Mouse (Mus musculus): ENCODE measurements around the gene Zfp983. TPM values are rescaled to one million over a fixed set of nuclear protein-coding genes. Genes with fewer than 3 reads are reported as not detected.
"Not testable (repeated sequence)": the region's sequence is repeated elsewhere in the genome, so short reads cannot be mapped to it uniquely, and the experiment has no call there.

Zfp983 gene
- total RNA-seq (2014; fragmentation: Nextera tagmentation) (1.7 and 2.1 TPM in 2 replicates), total RNA-seq (2017) (2.7 and 3.9 TPM in 2 replicates)

GRCm38 (mm10) chr17:21650364-21650907, at the start of gene Zfp983:
Gene Zfp983 (plus strand): TSS chr17:21650624.
- ATAC-seq (replicated peaks; ENCODE audit: poor library complexity, severe bottlenecking): peak; percentile 97

- no peak for ATAC-seq (replicated peaks; ENCODE audit: poor library complexity, severe bottlenecking)
Measured at GRCm38 (mm10) chr17:21616356-21616755, 34.1 kb upstream of the Zfp983 start.

DNA sequence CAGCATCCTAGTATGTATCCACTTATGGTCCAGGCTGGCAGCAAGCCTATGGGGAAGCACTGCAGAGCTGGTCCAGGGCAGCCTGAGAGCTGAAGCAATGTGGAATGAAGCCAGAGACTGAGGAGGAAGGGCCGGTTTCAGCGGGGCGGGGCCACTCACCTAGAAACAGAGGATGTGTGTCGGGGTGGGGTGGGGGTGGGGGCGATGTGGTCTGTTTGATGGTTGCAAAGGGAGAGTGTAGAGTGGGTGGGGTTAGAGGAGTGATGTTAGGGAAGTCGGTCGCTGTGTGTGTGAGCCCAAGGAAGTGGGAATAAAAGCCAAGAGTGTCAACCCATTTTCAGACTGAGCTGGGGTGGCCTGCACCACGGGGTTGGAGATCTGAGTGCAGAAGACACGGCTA, 33.1 kb upstream of the Zfp983 start:
- ATAC-seq (replicated peaks; ENCODE audit: poor library complexity, severe bottlenecking): peak; percentile 85

- ATAC-seq (replicated peaks; ENCODE audit: poor library complexity, severe bottlenecking): no peak
Measured at GRCm38 (mm10) chr17:21623647-21624046, 26.8 kb upstream of the Zfp983 start.

DNA sequence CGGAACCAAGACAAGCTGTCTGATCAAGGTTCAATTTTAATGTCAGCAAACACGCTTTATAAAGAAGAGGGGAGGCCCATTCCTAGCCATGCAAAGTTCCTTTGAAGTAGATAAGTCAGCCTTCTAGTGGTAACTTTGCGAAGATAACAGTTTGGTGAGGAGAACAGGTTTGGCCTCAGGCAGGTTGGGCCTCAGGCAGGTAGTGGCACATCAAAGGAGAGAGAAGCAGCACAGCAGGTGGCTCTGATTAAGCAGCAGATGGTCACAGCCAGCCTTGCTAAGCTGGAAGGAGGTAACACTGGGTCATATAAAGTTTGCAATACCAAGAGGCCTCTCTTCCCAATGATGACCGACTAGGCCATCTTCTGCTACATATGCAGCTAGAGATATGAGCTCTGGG, 14.7 kb upstream of the Zfp983 start:
- not testable (repeated sequence) for ATAC-seq (replicated peaks; ENCODE audit: poor library complexity, severe bottlenecking)

- no peak for ATAC-seq (replicated peaks; ENCODE audit: poor library complexity, severe bottlenecking)
Measured at GRCm38 (mm10) chr17:21648791-21649190, 1.6 kb upstream of the Zfp983 start.

DNA sequence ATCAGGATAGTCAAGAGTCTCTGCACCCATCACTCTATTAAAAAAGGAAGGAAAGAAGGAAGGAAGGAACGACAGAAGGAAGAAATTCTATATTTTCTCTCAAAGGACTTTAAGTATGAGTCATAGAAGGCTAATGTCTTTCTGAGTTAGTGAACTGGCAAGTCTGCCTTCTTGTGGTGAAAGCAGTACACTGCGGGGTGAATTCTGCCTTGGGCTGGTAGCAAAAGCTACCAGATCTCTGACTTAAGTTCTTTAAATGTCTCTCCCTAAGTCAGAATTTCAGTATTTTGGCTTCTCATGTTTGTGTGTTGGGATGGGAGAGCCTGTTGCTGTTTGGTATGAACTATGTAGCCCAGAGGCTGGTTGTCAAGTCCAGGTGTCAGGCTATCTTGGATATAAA, 488 bp upstream of the Zfp983 start:
- peak; percentile 59 for ATAC-seq (replicated peaks; ENCODE audit: poor library complexity, severe bottlenecking)

DNA sequence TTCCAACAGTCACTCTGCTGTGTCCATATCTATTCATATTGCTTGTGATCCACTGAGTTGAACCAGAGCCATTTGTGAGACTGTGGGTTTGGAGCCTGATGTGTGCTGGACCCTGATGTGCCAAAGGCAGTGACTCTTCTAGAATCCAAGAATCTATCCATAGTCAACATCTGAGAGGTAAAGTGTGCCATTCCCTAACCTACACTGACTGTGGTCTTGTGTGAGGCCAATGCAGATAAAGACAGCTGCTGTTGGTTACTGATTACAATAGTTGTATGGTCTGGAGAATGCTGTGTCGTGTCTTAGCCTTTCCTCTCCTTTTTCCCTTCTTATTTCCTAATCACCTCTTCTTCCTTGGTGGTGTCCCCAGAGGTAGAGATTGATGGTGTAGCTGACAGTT, 28.4 kb downstream of the Zfp983 start:
- peak; percentile 1; the same call in 1 of the 2 replicates for ATAC-seq (replicated peaks; ENCODE audit: poor library complexity, severe bottlenecking)

- peak; percentile 96 for ATAC-seq (replicated peaks; ENCODE audit: poor library complexity, severe bottlenecking)
Measured at GRCm38 (mm10) chr17:21679273-21680018, 29.0 kb downstream of the Zfp983 start.

- ATAC-seq (replicated peaks; ENCODE audit: poor library complexity, severe bottlenecking): peak; percentile 78
Measured at GRCm38 (mm10) chr17:21680019-21680376, 29.6 kb downstream of the Zfp983 start.

GRCm38 (mm10) chr17:21691560-21691959, 41.1 kb downstream of the Zfp983 start, which contains the start of gene Gm10226:
Gene Gm10226 (plus strand): TSS chr17:21691860.
- no peak for ATAC-seq (replicated peaks; ENCODE audit: poor library complexity, severe bottlenecking)

- no peak for ATAC-seq (replicated peaks; ENCODE audit: poor library complexity, severe bottlenecking)
Measured at GRCm38 (mm10) chr17:21693342-21693741, 42.9 kb downstream of the Zfp983 start.

- ATAC-seq (replicated peaks; ENCODE audit: poor library complexity, severe bottlenecking): no peak
Measured at GRCm38 (mm10) chr17:21696073-21696472, 45.6 kb downstream of the Zfp983 start.

GRCm38 (mm10) chr17:21702281-21703240, 52.1 kb downstream of the Zfp983 start:
- ATAC-seq (replicated peaks; ENCODE audit: poor library complexity, severe bottlenecking): peak; percentile 47

- ATAC-seq (replicated peaks; ENCODE audit: poor library complexity, severe bottlenecking): peak; percentile 78
Measured at GRCm38 (mm10) chr17:21703414-21703813, 53.0 kb downstream of the Zfp983 start.

DNA sequence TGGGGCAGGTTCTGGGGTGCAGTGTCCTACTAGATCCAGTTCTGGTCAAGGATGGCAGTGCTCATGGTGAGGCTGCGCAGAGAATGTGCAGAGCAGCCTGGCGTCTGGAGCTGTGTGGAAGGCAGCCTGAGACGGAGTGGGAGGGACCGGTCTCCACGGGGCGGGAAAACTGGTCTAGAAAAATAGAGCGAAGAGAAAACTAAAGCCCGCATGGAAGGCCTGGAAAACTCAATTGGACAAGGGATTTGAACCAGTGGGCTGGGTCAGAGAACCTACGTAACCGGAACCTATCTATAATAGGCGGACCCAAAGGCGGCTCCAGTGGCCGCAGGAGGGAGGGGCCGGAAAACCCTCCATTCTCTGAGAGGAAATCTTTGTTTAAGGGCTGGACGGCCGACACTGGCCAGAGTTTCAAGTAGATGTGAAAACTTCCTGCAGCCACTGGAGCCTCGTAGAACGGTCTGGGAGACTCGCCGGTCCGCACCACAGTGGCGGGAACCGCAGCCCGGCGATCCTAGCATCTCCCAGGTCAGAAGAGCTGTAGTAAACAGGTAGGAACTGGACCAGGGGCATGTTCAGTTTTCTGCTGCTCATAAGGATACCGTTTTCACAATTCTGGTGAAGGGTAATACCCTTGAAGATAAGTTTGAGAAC, 57.0 kb downstream of the Zfp983 start, which contains the start of gene Zfp760:
Gene Zfp760, plus strand, starts transcription at position 399 of the 654 bp plus-strand sequence.
- peak; percentile 91 for ATAC-seq (replicated peaks; ENCODE audit: poor library complexity, severe bottlenecking)

GRCm38 (mm10) chr17:21708401-21708800, 58.0 kb downstream of the Zfp983 start:
- peak; percentile 42 for ATAC-seq (replicated peaks; ENCODE audit: poor library complexity, severe bottlenecking)
